Mouse (Mus musculus) cerebral cortex, adult 2 months (tissue): ENCODE measurements around the gene 2810004N23Rik.

Source experiments
- WGBS: fragments of 180-500 bp; shearing (Covaris S2); methylation state at CpG from one replicate; pipeline ENCODE4 v1.1.7; 2018; 5-methylcytosine and 5-hydroxymethylcytosine counted together

2810004N23Rik gene

DNA sequence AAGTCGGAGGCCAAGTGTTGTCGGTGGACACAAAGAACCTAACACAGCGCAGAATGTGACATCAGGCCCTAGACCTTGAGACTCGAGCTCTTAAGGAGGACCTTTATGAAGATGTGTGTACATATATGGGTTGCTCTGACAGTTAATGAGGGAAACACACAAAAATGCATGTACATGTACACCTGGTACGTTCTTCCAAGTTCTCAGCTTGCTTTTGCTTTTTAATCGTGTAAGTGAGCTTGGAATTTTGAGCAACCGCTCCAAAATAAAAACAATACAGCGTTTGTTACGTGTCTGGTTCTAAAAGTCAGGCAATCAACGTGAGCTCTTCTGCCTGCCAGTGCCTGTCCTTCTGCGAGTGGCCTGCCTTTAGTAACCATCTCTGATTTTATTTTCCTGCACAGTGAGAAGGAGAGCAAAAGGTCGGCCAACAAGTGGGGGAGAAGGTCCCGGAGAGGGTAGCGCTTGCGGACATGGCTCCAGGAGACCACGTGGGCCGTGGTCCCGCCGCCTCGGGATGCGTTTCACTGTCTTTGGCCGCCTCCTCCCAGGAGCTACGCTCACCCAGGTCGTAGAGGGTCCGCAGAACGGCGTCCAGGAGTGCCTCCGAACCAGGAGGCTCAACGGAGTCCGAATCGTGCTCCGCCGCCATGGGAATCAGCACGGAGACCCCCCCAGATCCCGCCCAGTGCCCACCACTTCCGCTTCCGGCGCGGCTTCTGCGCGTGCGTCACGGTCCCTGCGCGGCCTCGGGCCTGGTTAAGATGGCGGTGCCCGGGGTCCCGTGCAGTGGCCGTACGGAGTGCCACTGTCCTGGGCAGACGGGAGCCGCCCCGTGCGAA, at the start of gene 2810004N23Rik, which contains the start of gene Gnpat:
Gene 2810004N23Rik (minus strand): TSS at position 800 of the 842 bp plus-strand sequence.
Gene Gnpat (plus strand): TSS at position 713 of the 842 bp plus-strand sequence.
- under 1% methylated on average over 55 of the region's 55 CpGs for WGBS

DNA sequence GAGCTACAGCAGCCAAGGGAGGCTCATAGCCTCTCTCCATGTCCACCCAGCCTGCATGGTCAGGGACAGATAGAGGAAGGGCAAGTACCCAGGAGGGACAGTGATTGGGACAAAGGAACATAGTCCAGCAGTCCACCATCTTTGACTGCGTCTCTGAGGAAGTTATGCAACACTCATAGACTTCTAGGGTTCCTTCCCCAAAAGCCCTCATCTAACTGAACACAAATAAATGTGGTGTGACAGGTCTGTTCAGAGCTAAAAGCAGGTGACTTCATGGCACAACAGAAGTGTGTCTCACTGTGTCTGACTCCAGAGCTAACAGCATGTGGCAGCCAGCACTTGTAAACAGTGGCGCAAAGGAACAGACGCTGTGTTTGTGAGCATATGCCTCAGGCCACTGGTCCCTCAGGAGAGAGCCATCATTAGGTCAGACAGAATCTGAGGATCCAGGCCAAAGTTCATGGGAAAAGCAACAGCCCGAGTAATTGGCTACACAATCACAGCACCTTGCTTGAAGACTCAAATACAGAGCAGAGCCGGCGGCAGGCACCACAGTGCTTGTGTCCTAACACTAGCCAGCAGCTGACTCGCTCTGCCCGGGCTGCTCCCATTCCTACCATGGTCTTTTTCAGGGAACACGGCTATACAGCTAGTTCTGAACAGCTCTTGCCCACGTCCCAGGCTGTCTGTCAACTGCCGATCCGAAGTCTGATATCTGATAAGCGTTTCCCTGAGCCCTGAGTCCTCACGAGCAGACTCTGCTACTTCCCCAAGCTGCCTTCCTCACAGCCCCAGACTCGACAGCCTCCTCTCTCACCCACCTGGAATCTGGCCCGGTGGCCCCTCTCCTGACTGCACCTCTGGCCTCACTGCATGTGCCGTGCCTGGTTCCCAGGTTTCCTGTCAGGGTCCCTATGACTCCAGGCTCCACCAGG, 49.3 kb upstream of the 2810004N23Rik start:
- 70% methylated on average over 17 of the region's 17 CpGs for WGBS

DNA sequence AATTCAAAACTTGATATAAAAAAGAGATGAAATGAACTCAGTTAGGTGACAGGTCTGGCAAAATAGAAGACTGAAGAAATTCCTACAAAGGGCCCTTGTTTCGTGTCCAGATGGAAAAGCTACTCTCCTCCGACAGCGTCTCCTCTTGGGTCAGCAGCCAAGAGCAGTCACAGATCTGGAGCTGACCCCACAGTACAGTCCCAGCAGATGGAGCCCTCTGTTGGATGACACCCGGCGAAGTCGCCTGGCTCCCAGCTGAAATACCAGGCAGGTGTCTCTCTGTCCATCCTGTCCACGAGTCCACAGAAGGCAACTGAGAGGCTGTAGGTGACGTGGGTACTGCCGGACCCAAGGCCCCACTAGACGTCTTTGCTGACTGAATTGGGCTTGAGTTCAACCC, 47.4 kb upstream of the 2810004N23Rik start:
- WGBS, result 60% methylated on average over 10 of the region's 10 CpGs

DNA sequence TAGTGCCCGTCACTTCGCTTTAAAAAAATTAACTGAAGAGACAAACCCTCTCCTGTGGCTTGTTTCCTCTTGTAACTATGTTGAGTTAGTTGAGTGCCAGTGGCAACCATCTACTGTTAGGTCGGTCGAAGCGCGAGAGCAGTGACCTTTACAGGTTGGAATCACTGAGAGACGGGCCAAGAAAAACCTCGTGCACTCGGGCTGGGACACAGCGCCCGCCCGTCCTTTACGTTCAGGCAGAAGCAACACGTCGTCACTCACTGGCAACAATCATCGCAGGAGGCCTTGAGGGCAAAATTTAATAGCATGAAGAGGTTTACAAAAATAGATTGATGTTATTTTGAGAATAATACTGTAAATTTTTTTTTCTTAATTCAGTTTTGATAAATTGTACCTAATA, 47.0 kb upstream of the 2810004N23Rik start:
- 88% methylated on average over 16 of the region's 16 CpGs for WGBS

DNA sequence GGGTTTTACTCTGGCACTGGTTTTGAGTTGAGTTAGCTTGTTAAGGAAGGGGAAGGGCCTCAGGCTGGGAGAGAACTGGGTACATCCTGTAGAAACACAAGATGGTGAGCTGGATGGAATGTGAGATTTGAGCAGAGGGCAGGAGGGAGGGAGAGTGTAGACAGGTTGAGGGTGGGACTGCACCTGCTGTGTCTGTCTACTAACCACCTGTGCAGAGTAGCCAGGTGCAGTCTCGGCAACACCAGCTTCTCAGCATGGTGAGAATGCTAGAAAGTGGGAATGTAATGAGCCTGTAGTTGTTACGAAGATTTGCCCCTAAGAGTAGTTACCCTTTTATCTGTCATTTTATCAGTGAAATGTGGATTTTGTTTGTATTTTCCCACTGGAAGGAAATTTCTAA, 42.6 kb upstream of the 2810004N23Rik start:
- 73% methylated on average over 2 of the region's 2 CpGs for WGBS

DNA sequence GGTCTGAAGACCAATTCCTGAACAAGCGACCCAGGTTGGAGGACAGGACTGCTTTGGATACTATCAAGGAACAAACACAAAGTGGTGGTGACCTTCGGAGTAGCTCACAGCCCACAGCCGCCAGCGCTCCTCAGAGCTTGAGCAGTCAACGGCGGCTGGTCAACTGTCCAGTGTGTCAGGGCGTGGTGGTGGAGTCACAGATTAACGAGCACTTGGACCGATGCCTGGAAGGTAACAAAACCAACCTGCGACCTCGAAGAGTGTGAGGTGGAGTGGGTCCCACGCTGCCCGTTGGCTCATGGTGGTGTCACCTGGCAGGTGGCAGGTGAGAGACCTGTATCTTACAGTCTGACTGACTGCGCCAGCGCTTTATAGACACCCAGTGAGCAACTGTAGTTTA, 40.3 kb upstream of the 2810004N23Rik start:
- WGBS, result 92% methylated on average over 15 of the region's 15 CpGs

DNA sequence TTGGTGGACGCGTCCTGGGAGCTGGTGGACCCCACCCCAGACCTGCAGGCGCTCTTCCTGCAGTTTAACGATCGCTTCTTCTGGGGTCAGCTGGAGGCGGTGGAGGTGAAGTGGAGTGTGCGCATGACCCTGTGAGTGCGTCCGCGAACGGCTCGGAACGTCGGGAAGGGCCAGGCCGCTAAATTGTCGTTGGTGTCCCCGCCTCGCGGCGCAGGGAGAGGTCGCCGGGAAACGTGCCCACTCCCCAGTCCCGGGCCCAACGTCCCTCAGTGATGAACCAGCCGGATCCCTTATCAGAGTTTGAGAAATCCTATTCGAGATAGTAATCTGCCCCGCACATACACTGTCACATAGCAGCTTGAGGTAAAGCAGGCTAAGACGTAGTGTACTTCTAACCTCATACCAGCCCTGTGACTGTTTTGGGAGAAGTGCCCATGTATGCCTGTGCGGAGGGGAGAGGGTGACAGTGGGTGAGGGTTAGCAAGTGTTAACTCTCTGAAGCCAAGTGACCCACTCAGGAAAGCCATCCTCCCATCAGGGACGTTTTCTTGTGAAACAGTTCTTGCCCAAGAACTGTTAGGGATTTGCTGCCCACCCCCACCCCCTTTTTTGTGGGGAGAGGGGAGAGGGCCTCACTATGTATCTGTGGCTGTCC, 35.5 kb upstream of the 2810004N23Rik start:
- 4% methylated on average over 31 of the region's 31 CpGs for WGBS

DNA sequence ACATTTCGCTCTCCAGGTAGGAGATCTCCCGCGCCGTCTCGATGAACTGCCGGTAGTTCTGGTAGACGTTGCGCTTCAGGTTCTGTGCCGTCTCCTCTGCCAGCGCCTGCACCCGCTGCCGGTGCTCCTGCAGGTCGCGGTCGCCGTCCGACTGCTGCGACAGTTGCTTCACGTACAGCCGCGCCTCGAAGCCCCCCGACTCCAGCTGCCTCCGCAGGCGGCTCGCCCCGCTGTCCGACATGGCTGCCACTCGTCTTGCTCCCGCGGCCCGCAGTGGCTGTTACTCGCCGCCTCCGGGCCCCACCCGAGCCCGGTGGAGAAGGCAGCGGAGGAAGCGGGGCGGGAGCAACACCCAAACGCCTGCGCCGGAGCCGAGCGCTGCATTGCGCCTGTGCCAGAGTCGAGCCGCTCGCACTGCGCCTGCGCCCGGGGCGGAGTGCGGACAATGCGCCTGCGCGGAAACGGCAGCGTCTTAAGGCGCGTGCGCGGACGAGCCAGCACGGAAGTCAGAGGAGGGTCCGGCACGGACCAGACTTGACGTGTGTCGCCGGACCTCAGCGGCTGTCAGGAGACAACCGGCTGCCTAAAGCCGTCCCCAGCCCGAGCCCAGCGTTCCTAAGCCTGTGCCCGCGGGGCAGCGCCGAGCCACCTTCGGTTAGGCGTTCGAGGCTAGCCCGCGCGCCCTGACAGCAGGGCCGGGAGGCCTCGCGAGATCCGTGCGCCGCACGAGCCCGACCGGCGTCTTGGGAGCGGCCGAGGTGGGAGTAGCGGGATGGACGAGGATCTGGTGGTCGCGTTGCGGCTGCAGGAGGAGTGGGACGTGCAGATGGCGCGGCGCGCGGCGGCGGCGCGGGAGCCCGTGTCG, 34.7 kb upstream of the 2810004N23Rik start, which contains the start of the genes Exoc8 and Sprtn:
Gene Exoc8 (minus strand): TSS at position 320 of the 865 bp plus-strand sequence.
Gene Sprtn (plus strand): TSS at position 501 of the 865 bp plus-strand sequence.
- under 1% methylated on average over 114 of the region's 114 CpGs for WGBS

DNA sequence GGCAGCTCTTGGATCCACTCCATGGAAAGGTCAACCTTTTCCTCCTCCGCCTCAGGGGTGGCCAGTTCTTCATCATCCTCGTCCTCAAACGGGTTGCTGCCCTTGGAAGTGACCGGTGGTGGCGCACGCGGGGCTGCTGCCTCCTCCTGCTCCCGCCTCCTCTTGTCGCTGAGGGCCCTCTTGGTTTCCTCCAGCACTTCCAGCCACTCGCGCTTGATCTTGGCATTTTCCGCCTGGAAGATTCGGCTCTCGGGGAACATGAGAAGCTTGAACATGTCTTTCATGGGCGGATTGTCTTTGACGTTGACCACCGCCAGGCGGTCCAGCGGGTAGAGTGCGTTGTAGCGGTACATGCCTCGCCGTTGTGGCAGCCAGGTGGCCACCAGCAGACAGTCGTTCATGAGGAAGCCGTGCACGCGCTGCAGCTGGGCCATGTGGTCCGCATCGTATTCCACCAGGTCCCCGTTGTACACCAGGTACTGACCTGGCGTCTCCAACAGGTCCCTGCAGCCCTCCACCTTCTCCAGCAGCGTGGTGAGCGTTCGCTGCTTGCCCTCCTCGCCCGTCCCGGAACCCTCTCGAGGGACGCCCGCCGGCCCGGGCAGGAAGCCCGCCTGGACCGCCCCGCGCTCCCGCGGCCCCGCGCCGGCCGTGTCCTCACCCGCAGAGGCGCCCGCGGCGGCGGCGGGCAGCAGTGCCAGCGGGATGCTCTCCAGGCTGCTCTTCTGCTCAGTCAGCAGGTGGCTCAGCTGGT, 33.9 kb upstream of the 2810004N23Rik start:
- WGBS, result 1% methylated on average over 60 of the region's 60 CpGs

DNA sequence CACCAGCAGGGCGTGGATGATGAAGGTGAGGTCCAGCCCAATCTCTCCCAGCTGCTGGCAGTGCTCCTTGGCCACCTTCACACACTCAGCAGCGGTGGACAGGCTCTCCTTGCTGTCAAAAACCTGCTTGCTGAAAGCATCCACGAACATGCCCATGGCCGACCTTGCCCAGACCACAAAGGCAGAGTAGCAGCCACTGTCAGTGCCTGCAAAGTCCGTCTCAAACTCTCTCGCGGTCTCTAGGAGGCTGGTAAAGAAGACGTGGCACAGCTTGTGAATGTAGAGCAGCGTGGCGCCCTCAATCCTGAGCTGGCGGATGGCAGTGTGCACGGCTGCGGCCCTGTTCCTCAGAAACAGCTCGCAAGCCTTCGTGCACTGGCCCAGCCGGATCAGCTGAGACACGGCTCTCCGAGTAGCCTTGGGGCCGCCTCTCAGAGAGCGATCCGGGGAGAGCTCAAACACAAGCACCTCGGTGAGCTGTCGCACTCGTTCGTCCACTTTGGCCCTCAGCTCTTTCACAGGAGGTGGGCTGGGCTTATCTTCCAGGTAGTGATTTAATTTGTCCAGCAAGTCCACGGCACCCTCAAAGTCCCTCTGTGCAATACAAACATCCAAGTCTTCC, 33.2 kb upstream of the 2810004N23Rik start:
- WGBS, result 77% methylated on average over 26 of the region's 26 CpGs

DNA sequence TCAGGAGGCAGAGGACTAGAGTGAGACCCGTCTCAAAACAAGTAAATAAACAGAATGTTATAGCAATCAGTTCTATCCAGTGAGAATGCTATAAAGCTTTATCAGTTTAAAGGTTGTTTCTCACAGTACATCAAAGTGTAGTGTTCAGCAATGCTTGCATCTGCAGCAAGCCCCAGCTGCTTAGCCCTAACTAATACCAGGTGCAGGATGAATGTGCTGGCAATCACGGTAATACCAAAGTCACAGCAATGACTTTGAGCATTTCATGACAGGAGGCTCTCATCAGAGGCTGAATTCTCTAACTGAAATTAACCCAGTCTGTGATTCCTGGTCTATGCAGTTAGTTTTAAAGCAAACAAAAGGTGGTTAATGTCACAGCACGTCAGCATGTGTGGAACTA, 29.7 kb upstream of the 2810004N23Rik start:
- 45% methylated on average over 3 of the region's 3 CpGs for WGBS

DNA sequence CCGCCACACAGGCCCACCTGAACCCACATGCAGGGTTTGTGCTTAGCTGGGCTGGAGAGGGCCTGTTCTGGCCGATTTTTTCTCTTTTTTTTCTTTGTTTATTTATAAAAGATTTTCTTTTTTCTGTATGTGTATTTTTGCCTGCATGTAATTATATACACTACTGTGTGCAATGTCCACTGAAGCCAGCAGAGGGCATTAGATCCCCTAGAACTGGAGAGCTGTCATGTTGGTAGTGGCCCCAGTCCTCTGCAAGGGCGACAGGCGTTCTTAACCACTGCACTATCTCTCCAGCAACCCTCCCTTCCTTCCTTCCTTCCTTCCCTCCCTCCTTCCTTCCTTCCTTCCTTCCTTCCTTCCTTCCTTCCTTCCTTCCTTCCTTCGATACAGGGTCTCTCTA, 25.5 kb upstream of the 2810004N23Rik start:
- 94% methylated on average over 5 of the region's 5 CpGs for WGBS

DNA sequence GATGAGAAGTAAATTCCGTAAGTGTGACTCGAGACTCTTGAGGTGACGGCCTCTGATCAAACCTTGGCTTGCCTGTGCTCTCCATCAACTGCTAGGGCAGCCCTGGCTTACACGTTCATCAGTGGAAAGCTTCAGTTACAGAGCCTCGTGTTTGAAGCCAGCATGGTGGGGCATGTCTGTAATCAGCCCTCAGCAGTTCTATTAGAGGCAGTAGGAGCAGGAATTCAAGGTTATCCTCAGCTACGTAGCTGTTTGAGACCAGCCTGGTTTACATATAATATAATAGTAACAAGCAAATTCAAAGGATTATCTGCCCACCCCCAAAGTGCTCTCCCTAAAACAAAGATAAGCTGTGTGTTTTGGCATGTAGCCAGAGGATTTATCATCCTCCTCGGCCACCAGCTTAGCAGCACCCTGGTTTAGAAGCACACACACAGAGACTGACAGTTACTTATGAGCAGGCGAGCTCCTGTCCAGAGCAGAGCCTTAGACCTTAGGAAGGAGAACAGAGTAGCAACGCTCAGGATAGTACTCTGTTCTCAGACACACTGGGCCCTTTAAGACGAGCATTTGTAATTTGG, 16.1 kb upstream of the 2810004N23Rik start:
- WGBS, result 70% methylated on average over 10 of the region's 10 CpGs

DNA sequence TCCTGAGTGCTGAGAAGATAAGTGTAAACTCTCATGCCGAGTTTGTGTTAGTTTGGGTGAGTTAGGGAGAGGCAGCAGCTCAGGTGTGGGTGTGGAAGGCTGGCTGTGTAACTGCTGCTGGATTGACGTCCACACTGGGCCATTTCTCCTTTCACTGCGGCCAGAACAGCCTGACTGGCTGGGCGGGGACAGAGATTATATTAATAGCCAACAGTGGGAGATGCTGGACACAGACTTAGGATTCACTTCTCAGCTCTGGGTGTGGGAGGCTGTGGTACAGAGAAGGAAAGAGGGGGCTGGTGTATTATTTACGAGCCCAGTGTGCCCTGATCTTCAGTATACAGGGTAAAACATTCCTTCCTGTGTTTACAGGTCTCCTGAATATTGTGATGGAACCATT, 15.2 kb upstream of the 2810004N23Rik start:
- 62% methylated on average over 5 of the region's 5 CpGs for WGBS

DNA sequence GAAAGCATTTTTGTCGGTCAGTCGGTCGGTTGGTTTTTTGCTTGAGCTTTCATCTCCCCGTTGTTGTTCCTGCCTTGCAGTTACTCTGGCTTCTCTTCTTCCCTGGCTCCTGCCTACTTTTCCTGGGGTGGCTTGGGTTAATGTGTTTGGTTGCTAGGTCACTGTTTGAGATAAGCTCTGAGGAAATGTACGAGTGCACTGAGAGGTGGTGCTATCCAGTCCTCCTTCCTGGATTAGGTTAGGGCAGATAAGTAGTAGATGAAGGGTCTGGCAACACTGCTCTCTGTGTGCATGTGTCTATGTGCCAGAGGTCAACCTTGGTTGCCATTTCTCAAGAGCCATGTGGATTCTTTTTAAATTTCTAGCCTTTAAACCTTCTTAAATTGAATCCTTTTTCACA, 9.8 kb upstream of the 2810004N23Rik start:
- 91% methylated on average over 5 of the region's 5 CpGs for WGBS

DNA sequence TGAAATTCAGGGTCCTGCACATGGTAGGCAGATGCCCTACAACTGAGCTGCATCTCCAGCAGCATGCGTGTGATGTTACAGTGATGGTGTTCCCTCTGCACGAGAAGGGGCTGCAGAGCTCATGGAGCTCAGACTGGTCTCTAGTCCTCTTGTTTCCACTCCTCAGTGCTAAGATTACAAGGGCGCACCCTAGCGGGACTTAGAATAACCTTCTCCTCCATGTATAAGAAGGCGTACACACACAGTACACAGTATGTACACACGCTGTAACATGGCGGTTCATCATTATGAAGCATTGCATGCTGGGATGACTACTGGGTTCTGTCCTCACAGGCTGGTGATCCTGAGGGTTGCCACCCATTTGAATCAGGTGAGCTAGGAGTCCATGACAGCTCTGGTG, 9.2 kb upstream of the 2810004N23Rik start:
- WGBS, result 95% methylated on average over 7 of the region's 7 CpGs

DNA sequence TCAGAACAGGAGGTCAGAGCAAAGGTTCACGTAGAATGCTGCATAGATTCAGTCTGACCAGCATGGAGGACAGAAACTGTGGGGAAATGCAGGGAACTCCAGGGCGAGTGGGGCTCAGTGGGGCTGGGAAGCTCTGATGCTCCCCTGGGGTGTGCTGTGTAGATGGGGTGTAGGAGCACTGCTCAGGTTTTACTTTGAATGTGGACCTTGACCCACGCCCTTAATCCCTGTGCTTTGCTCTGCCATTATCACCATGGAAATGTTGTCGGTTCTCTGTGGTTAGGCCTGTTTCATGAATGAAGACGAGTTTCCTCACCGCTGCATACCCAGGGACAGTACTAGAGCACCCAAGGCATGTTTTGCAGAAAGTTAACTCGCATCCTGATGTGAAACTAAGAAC, 8.6 kb upstream of the 2810004N23Rik start:
- WGBS, result 95% methylated on average over 7 of the region's 7 CpGs

DNA sequence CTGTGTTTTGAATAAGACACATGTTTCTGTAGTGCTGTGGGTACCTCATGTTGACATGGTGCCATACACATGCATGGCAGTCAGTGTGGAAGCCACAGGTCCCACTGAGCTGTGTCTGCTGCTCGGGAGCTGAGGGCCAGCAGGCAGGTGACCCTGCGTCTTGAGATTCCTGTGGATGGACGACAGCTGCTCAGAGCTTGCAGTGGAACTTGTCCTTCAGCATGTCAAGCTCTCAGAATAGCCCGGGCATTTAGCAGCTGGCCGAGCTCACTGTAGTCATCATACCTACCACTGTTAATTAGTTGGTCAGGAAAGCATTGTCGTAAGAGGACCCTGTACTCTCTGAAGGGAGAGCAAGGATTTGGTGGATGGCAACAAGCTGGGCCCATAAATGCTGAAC, 6.8 kb upstream of the 2810004N23Rik start:
- 89% methylated on average over 6 of the region's 6 CpGs for WGBS

DNA sequence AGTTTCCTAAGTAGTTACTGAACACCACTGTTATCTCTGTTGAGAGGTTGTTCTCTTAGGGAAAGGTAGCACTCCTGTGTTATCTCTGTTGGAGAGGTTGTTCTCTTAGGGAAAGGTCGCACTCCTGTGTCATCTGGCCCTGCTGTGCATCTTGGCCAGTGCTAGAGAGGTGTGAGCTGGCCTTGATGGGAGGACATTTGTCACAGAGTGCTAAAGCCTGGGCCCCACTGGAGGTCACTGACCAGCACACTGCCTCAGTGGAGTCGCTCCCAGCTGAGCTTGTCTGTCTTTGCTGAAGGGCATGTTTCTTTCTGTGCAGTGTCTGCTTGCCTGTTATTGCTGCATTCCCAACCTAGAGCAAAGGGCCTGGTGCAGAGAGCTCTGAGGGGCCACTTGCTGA, 4.2 kb upstream of the 2810004N23Rik start:
- WGBS, result 94% methylated on average over 2 of the region's 2 CpGs
